Mouse (Mus musculus) adrenal gland, postnatal 14 days (tissue): ENCODE results near the gene Map2k1. TPM values are rescaled to one million over a fixed set of nuclear protein-coding genes. Genes with fewer than 3 reads are reported as not detected.

Source experiments
- DNase-seq: peaks from one replicate; pipeline ENCODE4 v3.0.0; 2021; ENCODE audit warnings: mixed read lengths
- microRNA-seq, 2 experiments: library from miRNA; unstranded; fragments of <30 nt; microRNA quantifications; one replicate each; pipeline ENCODE4 v1.2.0; 2021
- total RNA-seq: library from RNA; stranded (reverse); gene quantifications from 2 replicates; pipeline ENCODE4 v1.2.3, GENCODE M21; 2021

Gene Map2k1
- total RNA-seq, 1 experiment from 2014 or later = 55.4 TPM

GRCm38 (mm10) chr9:64160471-64160870, 93.0 kb downstream of the Map2k1 start:
- DNase-seq = peak; percentile 63

GRCm38 (mm10) chr9:64156641-64157040, 96.8 kb downstream of the Map2k1 start:
- no peak for DNase-seq

- no peak for DNase-seq
These were observed 113.6 kb downstream of the Map2k1 start for GRCm38 (mm10) chr9:64139879-64140278.

- DNase-seq = peak; percentile 59
These were observed 114.5 kb downstream of the Map2k1 start for GRCm38 (mm10) chr9:64138896-64139295.

Small RNA genes within 50 kb of the gene (microRNA-seq; reads per million reads assigned to microRNA genes)
- 0 reads per million in 2 experiments for gene Gm24106

Other genes with a start within 250 kb of the Map2k1 start
- 11.1 and 12.0 TPM in 2 replicates for gene Smad6, start 231.6 kb downstream of the Map2k1 start, total RNA-seq
- gene Lctl, start 136.5 kb downstream of the Map2k1 start, total RNA-seq = 1.6 and 1.9 TPM in 2 replicates
- gene Zwilch, start 80.5 kb downstream of the Map2k1 start, total RNA-seq = 6.3 and 7.0 TPM in 2 replicates
- gene Rpl4, start 80.3 kb downstream of the Map2k1 start, total RNA-seq = 872 and 1,008 TPM in 2 replicates
- gene Snapc5, start 74.4 kb downstream of the Map2k1 start, total RNA-seq = 20.4 and 22.9 TPM in 2 replicates
- 1.5 and 3.0 TPM in 2 replicates for gene Uchl4, start 18.4 kb downstream of the Map2k1 start, total RNA-seq
- gene Tipin, start 27.9 kb upstream of the Map2k1 start, total RNA-seq = 29.8 and 32.3 TPM in 2 replicates
- 16.8 and 20.1 TPM in 2 replicates for gene Dis3l, start 87.7 kb upstream of the Map2k1 start, total RNA-seq
- 1.0 and 2.0 TPM in 2 replicates for gene Megf11, start 132.0 kb upstream of the Map2k1 start, total RNA-seq